7 mouse cellular contexts compared by ENCODE assay signal in genomic region chr7:73740111-73741035, GRCm38 (mm10). TPM values are rescaled to one million over a fixed set of nuclear protein-coding genes. Genes with fewer than 3 reads are reported as not detected.
DNase-seq lines count a peak whose midpoint lies in the region; ATAC-seq lines count a peak whose summit lies in the region.

Gene Fam174b (plus strand): TSS chr7:73740302.

- peaks cover 40% of the 10 kb centered on the region for H3K27me3 ChIP-seq in limb, embryonic 10.5 days (ENCODE audit: low read depth, poor library complexity, severe bottlenecking)
- peaks cover 52% of the 10 kb centered on the region for H3K27me3 ChIP-seq in midbrain, embryonic 10.5 days (ENCODE audit: low read depth, poor library complexity, severe bottlenecking)
- no peaks in the 10 kb centered on the region for H3K27me3 ChIP-seq in stomach, embryonic 15.5 days (replicated peaks)

- WGBS in limb, embryonic 10.5 days: 1% methylated on average over 94 of the region's 94 CpGs
- 1% methylated on average over 91 of the region's 94 CpGs for WGBS in midbrain, embryonic 10.5 days
- WGBS in stomach, embryonic 15.5 days: under 1% methylated on average over 94 of the region's 94 CpGs

- H3K4me2 ChIP-seq in stomach, embryonic 15.5 days: peak within 1 kb of the TSS; percentile 87

- no peaks in the 10 kb centered on the region for H3K36me3 ChIP-seq in limb, embryonic 10.5 days
- no peaks in the 10 kb centered on the region for H3K36me3 ChIP-seq in midbrain, embryonic 10.5 days
- H3K36me3 ChIP-seq in stomach, embryonic 15.5 days: no peaks in the 10 kb centered on the region

- H3K27ac ChIP-seq in limb, embryonic 10.5 days: peak within 1 kb of the TSS; percentile 84
- H3K27ac ChIP-seq in midbrain, embryonic 10.5 days (replicated peaks): peak within 1 kb of the TSS; percentile 83
- H3K27ac ChIP-seq in stomach, embryonic 15.5 days: peak within 1 kb of the TSS; percentile 74

- ATAC-seq in stomach, embryonic 15.5 days (ENCODE audit: insufficient read depth, low FRiP score, low read depth): peak; percentile 90

- peak within 1 kb of the TSS; percentile 75 for H3K4me3 ChIP-seq in limb, embryonic 10.5 days
- peak within 1 kb of the TSS; percentile 71 for H3K4me3 ChIP-seq in midbrain, embryonic 10.5 days
- H3K4me3 ChIP-seq in stomach, embryonic 15.5 days (replicated peaks): peak within 1 kb of the TSS; percentile 66

- H3K4me1 ChIP-seq in limb, embryonic 10.5 days: peaks cover 28% of the 10 kb centered on the region
- H3K4me1 ChIP-seq in midbrain, embryonic 10.5 days: peaks cover 18% of the 10 kb centered on the region
- H3K4me1 ChIP-seq in stomach, embryonic 15.5 days: peaks cover 8% of the 10 kb centered on the region; the same call in 1 of the 2 replicates

- no peaks in the 10 kb centered on the region for H3K9me3 ChIP-seq in limb, embryonic 10.5 days (replicated peaks)
- H3K9me3 ChIP-seq in midbrain, embryonic 10.5 days (replicated peaks): no peaks in the 10 kb centered on the region
- no peaks in the 10 kb centered on the region for H3K9me3 ChIP-seq in stomach, embryonic 15.5 days

- DNase-seq in ZHBTc4 (ENCODE audit: low read depth, low spot score): peak; percentile 82
- peak; percentile 82 for DNase-seq in embryo, embryonic 10.5 days (ENCODE audit: low spot score)
- peak; percentile 69 to 80 for DNase-seq in heart, adult 18-20 months
- peak; percentile 61 for DNase-seq in kidney, adult 18-20 months
- DNase-seq in limb, embryonic 10.5 days (ENCODE audit: low spot score): peak; percentile 81
- peak; percentile 74 for DNase-seq in midbrain, embryonic 10.5 days (ENCODE audit: low spot score)

- peak within 1 kb of the TSS; percentile 25 for H3K9ac ChIP-seq in stomach, embryonic 15.5 days

RNA-seq across cellular contexts. Expression of gene Fam174b, which starts in this region (rescaled TPM):
- 100 to 1,000 TPM; 187 to 201 TPM for total RNA-seq in heart, adult 18-20 months (2021)
- polyA plus RNA-seq in limb, embryonic 10.5 days (2016; fragmentation: Nextera tagmentation; extraction: Ambion mirVana): 12.8 and 20.0 TPM in 2 replicates
- 21.6 and 25.7 TPM in 2 replicates for polyA plus RNA-seq in midbrain, embryonic 10.5 days (2016; fragmentation: Nextera tagmentation; extraction: Ambion mirVana)
- polyA plus RNA-seq in stomach, embryonic 15.5 days (2015; fragmentation: Nextera tagmentation; extraction: Ambion mirVana): 58.0 and 67.7 TPM in 2 replicates

Comparison
In these comparisons a context has a peak if more than half of its experiments do, and no peak if none do; other contexts are left out.
1. Peak in every context shown above with its lines: DNase-seq, ATAC-seq, H3K4me3 ChIP-seq and H3K27ac ChIP-seq.